Mouse (Mus musculus) right cerebral cortex, postnatal 36 days (tissue): Measurements from ENCODE around the gene Sdc3.
A peak's percentile ranks its signal among the peaks of the same experiment; 100 is the strongest.

Source experiments
- DNase-seq, 2 experiments: peaks; one replicate each; pipeline ENCODE4 v3.0.0; 2022; ENCODE audit warnings: low spot score in 2 of 2, mixed read lengths in 1 of 2

The Sdc3 gene

DNA sequence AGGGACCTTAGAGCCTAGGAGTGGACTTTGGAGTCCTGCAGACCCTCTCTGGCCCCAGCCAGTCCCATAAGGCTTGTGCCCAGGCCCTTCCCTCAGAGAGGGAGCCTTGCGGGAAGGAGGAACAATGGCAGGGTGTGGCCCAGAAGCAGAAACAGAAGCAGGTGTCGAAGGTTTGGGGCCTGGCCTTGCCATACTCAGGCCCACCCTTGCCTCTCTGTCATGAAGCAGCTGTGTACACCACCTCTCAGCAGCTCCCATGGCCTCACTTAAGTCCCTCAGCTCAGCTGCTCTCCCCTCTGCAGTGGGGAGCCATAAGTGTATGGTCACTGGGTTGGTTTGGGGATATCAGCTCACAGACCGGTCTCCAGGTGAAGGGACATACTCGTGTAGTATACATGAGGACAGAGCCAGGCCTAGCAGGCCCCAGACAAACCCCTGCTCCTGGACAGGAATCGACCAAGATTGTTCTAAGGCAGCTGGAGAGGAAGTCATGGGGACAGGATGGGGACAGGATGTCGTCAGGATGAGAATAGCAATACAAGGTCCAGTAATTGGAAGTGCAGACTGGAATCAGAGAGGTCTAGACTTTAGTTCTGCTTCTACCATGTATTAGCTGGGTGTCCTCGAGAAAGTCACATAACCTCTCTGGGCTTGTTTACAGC, 28.4 kb downstream of the Sdc3 start:
- no peak for DNase-seq

DNA sequence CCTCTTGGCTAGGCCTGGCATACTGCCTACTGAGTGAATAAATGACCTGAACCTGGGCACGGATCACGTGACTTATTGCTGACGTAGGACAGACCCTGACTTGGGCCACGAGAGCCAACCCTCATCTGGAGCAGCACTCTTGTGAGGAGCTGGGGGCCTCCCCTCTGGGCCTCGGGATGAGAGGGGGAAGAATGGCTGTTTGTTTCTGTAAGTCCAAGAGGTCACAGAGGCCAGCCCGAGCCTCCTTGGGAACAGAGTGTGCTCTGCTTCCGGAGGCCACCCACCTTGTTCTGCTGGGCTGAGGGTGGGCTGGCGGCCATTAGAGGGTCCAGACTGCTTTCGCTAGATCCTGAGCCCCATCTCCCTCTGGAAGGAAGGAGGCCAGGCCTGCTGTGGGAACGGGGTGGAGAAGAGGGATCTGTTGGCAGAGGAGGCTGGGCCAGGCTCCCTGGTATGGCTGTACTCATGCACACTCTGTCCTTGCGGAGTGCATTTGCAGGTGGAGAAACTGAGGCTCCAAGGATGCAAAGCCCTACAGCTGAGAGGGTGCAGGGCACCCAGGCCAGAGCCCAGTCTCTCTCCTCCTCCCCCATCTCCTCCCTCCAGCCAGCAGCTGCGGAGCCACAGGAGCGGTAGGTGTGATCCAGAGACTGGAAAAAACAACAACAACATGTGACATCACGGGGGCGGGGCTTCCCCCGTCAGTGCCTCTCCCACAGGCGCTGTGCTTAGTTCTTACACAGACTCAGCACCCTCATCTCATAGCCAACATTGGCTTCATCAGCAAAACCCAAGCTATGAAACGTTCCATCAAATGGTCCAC, 36.7 kb downstream of the Sdc3 start:
- DNase-seq, result no peak

GRCm38 (mm10) chr4:130834122-130834521, 41.8 kb downstream of the Sdc3 start:
- DNase-seq, result no peak

DNA sequence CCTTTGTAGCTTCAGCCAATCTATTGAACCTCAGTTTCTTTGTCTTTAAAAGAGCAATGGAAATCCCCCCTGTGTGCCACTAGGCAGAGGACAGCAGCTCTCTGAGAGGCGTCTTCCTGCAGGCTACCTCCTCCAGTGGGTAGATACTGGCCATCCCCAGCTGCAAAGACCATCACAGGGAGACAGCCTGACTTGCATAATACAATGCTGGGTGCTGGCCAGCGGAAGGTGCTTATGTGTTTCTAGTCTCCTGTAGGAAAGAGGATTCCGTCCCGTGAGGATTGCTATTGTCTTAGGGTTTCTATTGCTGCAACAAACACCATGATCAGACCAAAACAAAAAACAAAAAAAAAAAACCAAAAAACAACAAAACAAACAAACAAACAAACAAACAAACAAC, 43.2 kb downstream of the Sdc3 start:
- DNase-seq, result no peak

- DNase-seq, result no peak
Measured at GRCm38 (mm10) chr4:130836281-130837061, 44.1 kb downstream of the Sdc3 start.

- no peak for DNase-seq
Measured at GRCm38 (mm10) chr4:130838585-130838984, 46.2 kb downstream of the Sdc3 start.

GRCm38 (mm10) chr4:130841107-130841840, 48.9 kb downstream of the Sdc3 start:
- no peak for DNase-seq

GRCm38 (mm10) chr4:130848814-130849213, 56.5 kb downstream of the Sdc3 start:
- no peak for DNase-seq

- no peak for DNase-seq
Measured at GRCm38 (mm10) chr4:130857661-130858060, 65.3 kb downstream of the Sdc3 start.

- no peak for DNase-seq
Measured at GRCm38 (mm10) chr4:130858880-130859279, 66.5 kb downstream of the Sdc3 start.

DNA sequence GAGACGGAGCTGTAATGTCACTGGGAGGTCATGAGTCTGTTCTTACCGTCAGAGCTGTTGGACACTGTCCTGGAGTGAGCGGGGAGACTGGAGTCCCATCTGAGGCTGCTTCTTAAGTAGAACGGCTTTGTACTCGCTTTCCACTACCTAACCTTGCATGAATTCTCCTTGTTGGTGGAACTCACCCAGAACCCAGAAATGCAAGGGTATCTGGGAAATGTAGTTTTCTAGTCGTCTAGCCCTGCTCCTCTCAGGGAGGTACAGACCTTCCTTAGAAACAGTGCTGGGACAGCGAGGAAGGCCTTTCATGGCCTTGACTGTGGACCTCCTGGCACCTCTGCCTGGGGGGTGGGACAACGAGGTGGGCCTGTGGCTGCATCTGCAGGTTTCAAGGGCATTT, 67.1 kb downstream of the Sdc3 start:
- no peak for DNase-seq

GRCm38 (mm10) chr4:130860902-130861652, 68.7 kb downstream of the Sdc3 start:
- no peak for DNase-seq

DNA sequence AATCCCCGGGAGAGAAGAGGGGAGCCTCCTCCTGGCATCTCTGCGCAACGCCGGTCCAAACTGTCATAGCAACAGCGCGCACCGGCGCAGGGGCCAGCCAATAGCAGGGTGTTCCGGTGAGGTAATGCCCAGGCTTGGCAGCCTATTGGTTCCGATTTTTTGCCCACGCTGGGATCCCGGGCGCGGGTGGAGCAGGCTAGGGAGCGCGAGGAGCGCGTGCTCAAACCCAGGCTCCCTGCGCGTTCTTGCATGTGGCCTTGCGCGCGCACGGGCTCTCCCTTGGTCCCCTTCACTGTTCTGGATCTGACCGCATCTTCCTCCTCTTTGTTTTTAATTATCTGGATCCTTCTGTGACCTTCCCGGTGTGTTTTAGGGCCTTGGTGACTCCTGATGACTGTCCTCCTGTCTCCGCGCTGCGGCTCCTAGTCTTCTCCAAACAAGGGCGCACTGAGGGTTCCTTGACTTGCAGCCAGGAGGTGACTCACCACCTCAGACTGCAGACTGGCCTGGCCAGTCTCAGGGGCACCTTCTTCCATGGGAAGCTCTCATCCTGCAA, 69.4 kb downstream of the Sdc3 start:
- DNase-seq, result peak; percentile 97

DNA sequence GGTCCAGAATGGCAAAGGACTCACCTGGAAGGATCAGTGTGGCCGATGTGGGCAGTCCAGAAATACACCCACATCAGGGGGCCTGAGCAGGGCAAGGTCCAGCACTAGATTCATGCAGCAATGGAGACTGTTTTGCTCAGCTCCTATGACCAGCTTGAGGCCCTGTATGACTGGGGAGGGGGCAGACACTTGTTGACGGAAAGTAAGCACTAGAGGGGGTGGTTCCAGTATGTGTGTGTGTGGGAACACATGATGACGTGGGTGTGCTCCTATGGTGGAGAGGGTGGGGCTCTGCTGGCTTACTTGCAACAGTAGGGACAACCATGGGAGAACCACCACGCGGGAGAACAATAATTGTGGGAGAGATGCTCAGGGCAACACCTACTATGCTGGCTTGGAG, 70.2 kb downstream of the Sdc3 start:
- DNase-seq, result no peak

DNA sequence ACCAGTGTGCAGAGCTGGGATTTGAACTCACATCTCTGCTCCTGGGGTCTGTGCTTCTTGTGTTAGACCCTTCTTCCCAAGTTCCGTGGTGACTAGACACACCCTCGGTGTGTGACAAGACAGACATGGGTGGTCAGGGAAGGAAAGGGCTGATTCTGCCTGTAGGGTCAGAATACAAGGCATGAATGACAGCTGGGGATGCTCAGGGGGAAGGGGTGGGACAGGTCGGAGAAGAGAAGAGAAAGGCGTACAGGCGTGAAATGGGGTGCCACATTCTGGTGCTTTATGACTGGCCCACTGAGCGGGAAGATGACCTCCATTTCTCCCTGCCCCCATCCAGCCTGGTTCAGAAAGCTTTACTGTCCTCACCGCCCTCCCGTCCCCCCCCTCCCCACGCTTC, 73.1 kb downstream of the Sdc3 start:
- DNase-seq, result no peak

DNA sequence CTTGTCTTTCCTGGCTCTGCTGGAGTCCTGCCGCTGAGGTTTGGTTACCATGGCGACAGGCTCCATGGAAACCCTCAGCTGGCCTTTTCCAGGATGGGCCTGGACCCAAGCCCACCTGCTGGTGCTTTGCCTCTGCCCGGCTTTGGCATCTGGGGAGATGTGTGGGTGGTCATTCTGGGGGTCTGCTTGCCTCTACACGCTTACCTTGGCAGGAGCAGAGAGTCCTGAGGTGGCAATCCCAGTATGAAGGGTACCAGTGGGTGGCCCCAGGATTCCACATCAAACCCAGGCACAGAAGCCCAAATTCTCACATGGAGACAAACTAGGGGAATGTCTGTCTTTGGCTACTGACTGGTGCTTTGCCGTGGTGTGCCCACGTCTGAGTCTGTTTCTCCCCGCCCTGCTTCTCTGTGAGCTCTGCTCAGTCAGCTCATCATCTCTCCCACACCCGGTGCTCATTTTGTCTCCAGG, 73.6 kb downstream of the Sdc3 start:
- peak; percentile 86 to 89 for DNase-seq

GRCm38 (mm10) chr4:130867940-130868339, 75.6 kb downstream of the Sdc3 start:
- no peak for DNase-seq

GRCm38 (mm10) chr4:130868803-130869202, 76.5 kb downstream of the Sdc3 start:
- DNase-seq, result no peak

- DNase-seq, result no peak
Measured at GRCm38 (mm10) chr4:130872414-130872813, 80.1 kb downstream of the Sdc3 start.

DNA sequence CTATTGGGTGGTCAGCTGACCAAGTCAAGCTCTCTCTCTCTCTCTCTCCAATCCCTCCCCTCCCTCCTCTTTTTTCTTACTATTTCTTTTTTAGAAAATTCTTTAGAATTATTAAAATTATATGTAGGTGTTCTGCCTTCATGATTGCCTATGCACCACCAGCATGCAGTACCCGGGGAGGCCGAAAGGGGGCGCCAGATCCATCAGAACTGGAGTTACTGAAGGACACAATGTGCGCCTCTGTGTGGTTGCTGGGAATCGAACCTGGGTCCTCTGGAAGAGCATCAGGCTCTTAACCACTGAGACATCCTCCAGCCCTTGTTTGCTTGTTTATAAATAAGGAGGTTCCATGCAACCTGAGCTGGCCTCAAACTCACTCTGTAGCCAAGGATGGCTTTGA, 81.1 kb downstream of the Sdc3 start:
- DNase-seq, result no peak

GRCm38 (mm10) chr4:130874601-130875000, 82.3 kb downstream of the Sdc3 start:
- DNase-seq, result no peak
